Mouse (Mus musculus) adrenal gland, postnatal 10 days (tissue): Measurements from ENCODE around the gene Prl2c2. TPM values are rescaled to one million over a fixed set of nuclear protein-coding genes. Genes with fewer than 3 reads are reported as not detected.
"Not testable (repeated sequence)": the region's sequence is repeated elsewhere in the genome, so short reads cannot be mapped to it uniquely, and the experiment has no call there.

Source experiments
- DNase-seq: peaks from one replicate; pipeline ENCODE4 v3.0.0; 2021; ENCODE audit warnings: mixed read lengths
- long read RNA-seq, 2 experiments: library from polyadenylated mRNA; stranded (forward); transcript quantifications; one replicate each; pipeline ENCODE4 v2.0.0; 2021
- total RNA-seq, 2 experiments: library from RNA; stranded (reverse); gene quantifications; 2 replicates each; pipeline ENCODE4 v1.2.3; 2021

Prl2c2 gene
- not detected for total RNA-seq
- long read RNA-seq, experiment 1, result 0 reads
- long read RNA-seq, experiment 2, partial matches to known transcripts, result 0 of 1 reads
- long read RNA-seq, experiment 2, other reads (novel, unspliced or antisense), result 1 of 1 reads

GRCm38 (mm10) chr13:13005283-13005682, at the start of gene Prl2c2:
Gene Prl2c2, minus strand, starts transcription at chr13:13005383.
- DNase-seq, result not testable (repeated sequence)

- DNase-seq, result not testable (repeated sequence)
Observed at GRCm38 (mm10) chr13:13025872-13026271, 20.7 kb upstream of the Prl2c2 start.

- DNase-seq, result not testable (repeated sequence)
Observed at GRCm38 (mm10) chr13:13013993-13014549, 8.9 kb upstream of the Prl2c2 start.

Other genes with a start within 250 kb of the Prl2c2 start
- gene Prl2c3, start 205.3 kb downstream of the Prl2c2 start, total RNA-seq, result not detected
- gene Prl2c5, start 177.3 kb upstream of the Prl2c2 start, total RNA-seq, result under 1 TPM in 1 of 2 experiments, not detected in 1; 0.57 TPM